Mouse (Mus musculus) heart, adult 2 months (tissue): ENCODE measurements around the gene Ttc28. TPM values are rescaled to one million over a fixed set of nuclear protein-coding genes. Genes with fewer than 3 reads are reported as not detected.

Source experiments
- DNase-seq, 2 experiments: peaks; one replicate each; pipeline ENCODE4 v3.0.0; 2021
- H3K27ac ChIP-seq: fragments of 200-600 bp; 2 replicates; pipeline ENCODE4 v1.8.1; 2022
- H3K27me3 ChIP-seq: fragments of 200-500 bp; 2 replicates; pipeline ENCODE4 v1.6.1; 2012; ENCODE audit warnings: mild to moderate bottlenecking, low read length, inconsistent platforms, mixed read lengths; ENCODE audit not compliant: control insufficient read depth, insufficient read depth
- H3K36me3 ChIP-seq: fragments of 200-500 bp; 2 replicates; pipeline ENCODE4 v1.6.1; 2012; ENCODE audit warnings: low read length, inconsistent platforms; ENCODE audit not compliant: control insufficient read depth, insufficient read depth
- H3K4me1 ChIP-seq: fragments of 200-500 bp; 2 replicates; pipeline ENCODE4 v1.6.1; 2011; ENCODE audit warnings: low read length; ENCODE audit not compliant: control insufficient read depth, insufficient read depth
- H3K4me3 ChIP-seq: fragments of 200-600 bp; 2 replicates; pipeline ENCODE4 v1.8.1; 2022
- H3K79me2 ChIP-seq: fragments of 200-500 bp; replicated peaks from 2 replicates; pipeline ENCODE4 v1.6.1; 2012; ENCODE audit warnings: mild to moderate bottlenecking, inconsistent platforms, low read length, moderate library complexity, mixed read lengths; ENCODE audit not compliant: control insufficient read depth, insufficient read depth
- H3K9ac ChIP-seq: fragments of 200-500 bp; 2 replicates; pipeline ENCODE4 v1.6.1; 2012; ENCODE audit warnings: low read depth, mild to moderate bottlenecking, control low read depth, inconsistent platforms, low read length, mixed read lengths
- CTCF ChIP-seq: fragments of 200-600 bp; IDR thresholded peaks from 2 replicates; pipeline ENCODE4 v1.8.1; 2022; ENCODE audit warnings: antibody characterized with exemption, mild to moderate bottlenecking, moderate library complexity
- EP300 ChIP-seq: fragments of 200-500 bp; IDR thresholded peaks from 2 replicates; pipeline ENCODE4 v1.6.1; 2011; ENCODE audit warnings: low read depth, low read length, control low read depth; ENCODE audit not compliant: insufficient read depth
- POLR2A ChIP-seq: fragments of 200-500 bp; IDR thresholded peaks from 2 replicates; pipeline ENCODE4 v1.6.1; 2011; ENCODE audit warnings: mild to moderate bottlenecking, low read depth, low read length, control low read depth; ENCODE audit not compliant: insufficient read depth
- WGBS: fragments of 180-500 bp; shearing (Covaris S2); methylation state at CpG from one replicate; pipeline ENCODE4 v1.1.7; 2018; 5-methylcytosine and 5-hydroxymethylcytosine counted together
- intact Hi-C: fragments of 180-260 bp; cut with DNase I; formaldehyde crosslinking; loops from one replicate; pipeline ENCODE4 v1.15.1; 2025
- polyA plus RNA-seq: library from polyadenylated mRNA; depleted of rRNA; stranded (reverse); fragments of >200 nt; gene quantifications from 2 replicates; pipeline ENCODE4 v1.2.3, GENCODE M21; 2012
- total RNA-seq, 2 experiments: library from RNA; stranded (reverse); gene quantifications; 2 replicates each; pipeline ENCODE4 v1.2.3; 2021

Gene Ttc28
- total and polyA plus RNA-seq, 3 experiments: 7.2 to 15.0 (median 12.3) TPM

GRCm38 (mm10) chr5:111057084-111057483 is 177.5 kb downstream of the Ttc28 start:
- intact Hi-C loops: loop anchor here (5.0 kb wide), 1 partner anchor 75 kb away; no protein-coding TSS in a partner anchor
- no peak for TF ChIP-seq POLR2A
- no peak for TF ChIP-seq EP300
- no peak for TF ChIP-seq CTCF
- Histone ChIP-seq H3K9ac (no peak overlapping the region), H3K79me2 (peaks cover 1% of the 10 kb centered on the region; the same call in 1 of the 2 replicates), H3K4me1 (peaks cover 15% of the 10 kb centered on the region), H3K4me3 (no peak overlapping the region), H3K36me3 (no peaks in the 10 kb centered on the region), H3K27ac (no peak overlapping the region; the same call in 1 of the 2 replicates), H3K27me3 (no peaks in the 10 kb centered on the region)
- no peak for DNase-seq
- 66% methylated on average over 7 of the region's 7 CpGs for WGBS

- 54% methylated on average over 22 of the region's 22 CpGs for WGBS
- Histone ChIP-seq H3K36me3 (no peaks in the 10 kb centered on the region), H3K9ac (no peak overlapping the region), H3K79me2 (peaks cover 1% of the 10 kb centered on the region; the same call in 1 of the 2 replicates), H3K27me3 (no peaks in the 10 kb centered on the region), H3K4me1 (peaks cover 14% of the 10 kb centered on the region), H3K4me3 (no peak overlapping the region), H3K27ac (peak overlapping the region; percentile 62)
- TF ChIP-seq CTCF (no peak), EP300 (no peak), POLR2A (no peak)
- intact Hi-C loops: loop anchor here (5.0 kb wide), 1 partner anchor 76 kb away; no protein-coding TSS in a partner anchor
- peak in 1 of 2 experiments; percentile 26 for DNase-seq
Measured at GRCm38 (mm10) chr5:111058401-111059139, 179.0 kb downstream of the Ttc28 start.

DNA sequence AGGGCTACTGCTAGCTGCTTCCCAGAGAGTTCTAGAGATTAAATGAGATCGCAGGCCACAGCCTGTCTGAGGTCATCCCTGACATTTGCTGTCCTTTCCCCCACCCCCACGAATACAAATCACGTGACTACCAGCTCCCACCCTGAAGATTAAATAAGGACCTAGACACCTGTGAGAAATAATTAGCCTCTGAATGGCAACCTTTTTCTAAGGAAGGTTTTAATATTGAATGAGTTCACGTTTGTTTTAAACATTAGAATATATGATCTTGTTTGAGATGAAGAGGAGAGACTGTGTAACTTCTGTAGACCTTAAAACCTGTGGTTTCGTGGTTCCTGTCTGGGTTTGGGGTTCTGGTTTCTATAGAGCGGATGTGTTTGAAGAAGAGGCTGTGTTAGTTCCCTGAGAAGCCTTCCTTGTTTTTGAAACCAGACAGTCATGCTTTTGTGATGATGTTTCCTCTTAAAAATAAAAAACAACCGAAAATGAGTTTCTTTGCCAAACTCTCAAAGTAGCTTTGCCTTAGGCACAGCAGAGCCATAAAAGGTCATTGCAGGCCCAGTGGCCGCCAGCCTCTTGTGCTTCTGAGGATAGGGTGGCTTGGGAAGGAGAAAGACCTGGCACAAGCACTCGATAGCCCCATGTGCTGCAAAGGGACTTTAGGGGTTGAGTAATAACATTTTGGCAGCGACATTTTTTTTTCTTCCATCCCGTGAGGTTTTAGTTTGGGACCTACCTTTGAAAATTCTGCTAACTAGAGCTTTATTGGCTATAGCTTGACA is 179.7 kb downstream of the Ttc28 start:
- Histone ChIP-seq H3K27ac (peak overlapping the region; percentile 62), H3K36me3 (no peaks in the 10 kb centered on the region), H3K27me3 (no peaks in the 10 kb centered on the region), H3K9ac (no peak overlapping the region), H3K79me2 (peaks cover 1% of the 10 kb centered on the region; the same call in 1 of the 2 replicates), H3K4me3 (no peak overlapping the region), H3K4me1 (peaks cover 14% of the 10 kb centered on the region)
- no peak for TF ChIP-seq EP300
- TF ChIP-seq CTCF: no peak
- TF ChIP-seq POLR2A: no peak
- intact Hi-C loops: loop anchor here (5.0 kb wide), 1 partner anchor 77 kb away; no protein-coding TSS in a partner anchor
- peak; percentile 49 to 56 for DNase-seq
- 56% methylated on average over 11 of the region's 11 CpGs for WGBS

DNA sequence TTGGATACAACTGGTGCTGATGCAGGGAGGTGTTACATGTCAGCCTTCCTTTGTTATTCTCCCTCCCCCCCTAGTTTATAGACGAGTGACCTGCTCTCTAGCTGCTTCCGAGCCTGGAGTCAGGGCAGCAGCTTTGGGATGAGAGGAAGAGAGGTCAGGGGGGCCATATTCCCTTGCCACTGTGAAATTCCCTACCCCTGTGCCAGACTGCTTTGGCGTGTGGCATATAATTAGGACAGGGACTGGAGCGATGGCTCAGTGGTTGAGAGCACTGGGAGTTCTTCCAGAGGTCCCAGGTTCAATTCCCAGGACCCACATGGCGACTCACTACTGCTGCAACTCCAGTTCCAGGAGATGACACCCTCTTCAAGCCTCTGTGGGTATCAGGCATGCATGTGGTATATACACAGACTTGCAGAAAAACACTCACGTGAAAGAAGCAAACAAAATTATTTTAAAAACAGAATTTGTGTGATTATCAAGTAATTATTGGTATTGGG is 180.7 kb downstream of the Ttc28 start:
- Histone ChIP-seq H3K4me1 (peaks cover 14% of the 10 kb centered on the region), H3K4me3 (no peak overlapping the region), H3K27ac (peak overlapping the region; percentile 62; the same call in 1 of the 2 replicates), H3K79me2 (peaks cover 1% of the 10 kb centered on the region; the same call in 1 of the 2 replicates), H3K9ac (no peak overlapping the region), H3K27me3 (no peaks in the 10 kb centered on the region), H3K36me3 (no peaks in the 10 kb centered on the region)
- DNase-seq: no peak
- WGBS: 80% methylated on average over 6 of the region's 6 CpGs
- TF ChIP-seq CTCF: no peak
- no peak for TF ChIP-seq EP300
- intact Hi-C loops: no loop called here

GRCm38 (mm10) chr5:111063155-111063554 is 183.6 kb downstream of the Ttc28 start:
- TF ChIP-seq CTCF (no peak), EP300 (no peak), POLR2A (no peak)
- WGBS: 82% methylated on average over 3 of the region's 3 CpGs

More at GRCm38 (mm10) chr5:111063155-111063554, 183.6 kb downstream of the Ttc28 start:
- Histone ChIP-seq H3K79me2 (peaks cover 1% of the 10 kb centered on the region; the same call in 1 of the 2 replicates), H3K27ac (no peak overlapping the region), H3K4me3 (no peak overlapping the region), H3K36me3 (no peaks in the 10 kb centered on the region), H3K27me3 (no peaks in the 10 kb centered on the region), H3K4me1 (peaks cover 9% of the 10 kb centered on the region), H3K9ac (no peak overlapping the region)
- intact Hi-C loops: no loop called here
- no peak for DNase-seq
